29 mouse cellular contexts compared by ENCODE assay signal in the genomic region with DNA sequence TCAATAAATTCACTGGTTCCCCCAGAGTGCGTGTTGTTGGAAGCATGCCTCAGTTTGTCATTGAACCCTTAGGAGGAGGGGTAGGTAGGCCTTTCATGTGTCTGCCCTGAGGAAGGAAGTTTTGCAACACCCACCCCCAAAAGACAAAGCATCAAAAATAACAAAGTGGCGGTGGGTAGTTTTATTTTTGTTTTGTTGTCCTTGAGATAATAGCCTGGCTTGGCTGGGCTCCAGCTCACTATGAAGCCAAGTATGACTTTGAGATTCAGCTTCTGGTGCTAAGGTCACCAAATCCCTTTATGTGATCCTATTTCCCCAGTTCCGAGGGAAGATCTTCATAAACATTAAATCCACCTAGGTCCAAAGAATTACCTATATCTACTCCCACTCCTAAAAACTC. TPM values are rescaled to one million over a fixed set of nuclear protein-coding genes. Genes with fewer than 3 reads are reported as not detected.
A peak's percentile ranks its signal among the peaks of the same experiment; 100 is the strongest.
DNase-seq lines count a peak whose midpoint lies in the region; ATAC-seq lines count a peak whose summit lies in the region.
"Had no signal": no experiment of that assay in that cellular context is flagged by ENCODE, and none has a peak within 500 bp of the region (broad histone marks: within the 10 kb centered on the region; RNA-seq: fewer than 3 reads in every experiment).

No protein-coding gene starts in this region.

- no peak overlapping the region for H3K27ac ChIP-seq in kidney, embryonic 15.5 days
- H3K27ac ChIP-seq: forebrain, embryonic 15.5 days; hindbrain, embryonic 14.5 days; limb, embryonic 12.5 days; liver, embryonic 12.5 days; lung, embryonic 15.5 days; stomach, postnatal 0 days had no signal

- H3K27me3 ChIP-seq in kidney, embryonic 15.5 days: no peaks in the 10 kb centered on the region
- H3K27me3 ChIP-seq: forebrain, embryonic 15.5 days; limb, embryonic 12.5 days; liver, embryonic 12.5 days; lung, embryonic 15.5 days had no signal

- DNase-seq in heart, adult 11 months: peak; percentile 87
- DNase-seq in heart, postnatal 25 days (ENCODE audit: low spot score): no peak
- DNase-seq in kidney, postnatal 14 days: peak; percentile 43
- DNase-seq in testis, postnatal 10 days (ENCODE audit: low spot score): peak; percentile 59
- DNase-seq in testis, postnatal 14 days (ENCODE audit: low spot score): no peak
- peak; percentile 65 for DNase-seq in heart, postnatal 4 days
- DNase-seq in embryo, embryonic 9.5 days (ENCODE audit: extremely low spot score): no peak
- DNase-seq: cerebellum, adult 2 months; gastrocnemius, postnatal 14 days; right cerebral cortex, adult 18-20 months; thymus, postnatal 25 days had no signal

- no peak for ATAC-seq in kidney, embryonic 15.5 days (replicated peaks; ENCODE audit: low FRiP score)
- ATAC-seq: forebrain, embryonic 15.5 days; liver, embryonic 12.5 days; midbrain, embryonic 16.5 days had no signal

- intact Hi-C loops in heart, postnatal 25 days (cut with DNase I): no loop called here

- WGBS in kidney, embryonic 15.5 days: 65% methylated on average over 3 of the region's 3 CpGs

- H3K4me2 ChIP-seq in kidney, embryonic 15.5 days: no peak overlapping the region
- H3K4me2 ChIP-seq: forebrain, embryonic 15.5 days; hindbrain, embryonic 14.5 days; limb, embryonic 12.5 days; liver, embryonic 12.5 days; lung, embryonic 15.5 days had no signal

- no peaks in the 10 kb centered on the region for H3K36me3 ChIP-seq in kidney, embryonic 15.5 days
- H3K36me3 ChIP-seq: forebrain, embryonic 15.5 days; limb, embryonic 12.5 days; liver, embryonic 12.5 days; lung, embryonic 15.5 days had no signal

- no peak overlapping the region for H3K9ac ChIP-seq in kidney, embryonic 15.5 days
- H3K9ac ChIP-seq: forebrain, embryonic 15.5 days; hindbrain, embryonic 14.5 days; limb, embryonic 12.5 days; liver, embryonic 12.5 days; lung, embryonic 15.5 days had no signal

- 0 out of 2 replicates have a peak, but pooled peaks cover 3% of the 10 kb centered on the region for H3K4me1 ChIP-seq in kidney, embryonic 15.5 days
- H3K4me1 ChIP-seq: forebrain, embryonic 15.5 days; limb, embryonic 12.5 days; lung, embryonic 15.5 days had no signal

- no peak overlapping the region for H3K4me3 ChIP-seq in kidney, embryonic 15.5 days (replicated peaks)
- H3K4me3 ChIP-seq: erythroblast, embryonic 14.5 days; forebrain, embryonic 15.5 days; limb, embryonic 12.5 days; liver, embryonic 12.5 days; lung, embryonic 15.5 days had no signal

- H3K9me3 ChIP-seq in kidney, embryonic 15.5 days (replicated peaks): no peaks in the 10 kb centered on the region
- H3K9me3 ChIP-seq: forebrain, embryonic 15.5 days; limb, embryonic 12.5 days; liver, embryonic 12.5 days; lung, embryonic 15.5 days had no signal

RNA-seq across cellular contexts. Expression of a gene that starts 11.7 kb away (rescaled TPM):
- not detected for total RNA-seq in heart, postnatal 25 days (2021)
- polyA plus RNA-seq in kidney, embryonic 15.5 days (2015; fragmentation: Nextera tagmentation; extraction: Ambion mirVana): 2.3 and 5.5 TPM in 2 replicates
- not detected for total RNA-seq in heart, postnatal 4 days (2021)
- total RNA-seq: adrenal gland, adult 18-20 months; CH12.LX; gastrocnemius, postnatal 14 days; layer of hippocampus, postnatal 25 days; left cerebral cortex, postnatal 10 days; neutrophil, adult 5-6 weeks had no signal
- polyA plus RNA-seq: heart, embryonic 14.5 days had no signal

RNA-seq across cellular contexts. Expression of a gene that starts 22.5 kb away (rescaled TPM):
- 10 to 100 TPM; 20.7 to 22.3 TPM for total RNA-seq in heart, postnatal 25 days (2021)
- polyA plus RNA-seq in kidney, embryonic 15.5 days (2015; fragmentation: Nextera tagmentation; extraction: Ambion mirVana): 188 and 215 TPM in 2 replicates
- 10 to 100 TPM; 54.5 to 58.7 TPM for total RNA-seq in heart, postnatal 4 days (2021)

RNA-seq across cellular contexts. Expression of a gene that starts 23.3 kb away (rescaled TPM):
- total RNA-seq in heart, postnatal 25 days (2021): not detected
- not detected in 2 replicates for polyA plus RNA-seq in kidney, embryonic 15.5 days (2015; fragmentation: Nextera tagmentation; extraction: Ambion mirVana)
- not detected for total RNA-seq in heart, postnatal 4 days (2021)
- total RNA-seq: adrenal gland, adult 18-20 months; CH12.LX; gastrocnemius, postnatal 14 days; layer of hippocampus, adult 18-20 months; layer of hippocampus, postnatal 25 days; neutrophil, adult 5-6 weeks had no signal
- polyA plus RNA-seq: cerebellum, adult 2 months; embryonic facial prominence, embryonic 11.5 days; erythroblast, embryonic 14.5 days; forebrain, embryonic 15.5 days; heart, embryonic 14.5 days; hindbrain, embryonic 14.5 days; kidney, embryonic 14.5 days; midbrain, embryonic 16.5 days had no signal

RNA-seq across cellular contexts. Expression of a gene that starts 31.1 kb away (rescaled TPM):
- 10 to 100 TPM; 20.0 to 22.5 TPM for total RNA-seq in heart, postnatal 25 days (2021)
- polyA plus RNA-seq in kidney, embryonic 15.5 days (2015; fragmentation: Nextera tagmentation; extraction: Ambion mirVana): 19.3 and 19.7 TPM in 2 replicates
- 10 to 100 TPM; 12.3 to 12.5 TPM for total RNA-seq in heart, postnatal 4 days (2021)

RNA-seq across cellular contexts. Expression of a gene that starts 35.8 kb away (rescaled TPM):
- under 1 TPM; 0.16 to 0.61 TPM for total RNA-seq in heart, postnatal 25 days (2021)
- 1.6 and 3.1 TPM in 2 replicates for polyA plus RNA-seq in kidney, embryonic 15.5 days (2015; fragmentation: Nextera tagmentation; extraction: Ambion mirVana)
- 1 to 10 TPM in 1 of 2 experiments, under 1 TPM in 1; 0.86 to 1.1 TPM for total RNA-seq in heart, postnatal 4 days (2021)

Comparison
In these comparisons a context has a peak if more than half of its experiments do, and no peak if none do; other contexts are left out.
1. DNase-seq: peak in heart, adult 11 months (single experiment), kidney, postnatal 14 days (single experiment), testis, postnatal 10 days (single experiment) and heart, postnatal 4 days (single experiment); none in heart, postnatal 25 days (single experiment), testis, postnatal 14 days (single experiment) and embryo, embryonic 9.5 days (single experiment).